Comparison of ENCODE assay signal across 25 mouse cellular contexts in the genomic region with DNA sequence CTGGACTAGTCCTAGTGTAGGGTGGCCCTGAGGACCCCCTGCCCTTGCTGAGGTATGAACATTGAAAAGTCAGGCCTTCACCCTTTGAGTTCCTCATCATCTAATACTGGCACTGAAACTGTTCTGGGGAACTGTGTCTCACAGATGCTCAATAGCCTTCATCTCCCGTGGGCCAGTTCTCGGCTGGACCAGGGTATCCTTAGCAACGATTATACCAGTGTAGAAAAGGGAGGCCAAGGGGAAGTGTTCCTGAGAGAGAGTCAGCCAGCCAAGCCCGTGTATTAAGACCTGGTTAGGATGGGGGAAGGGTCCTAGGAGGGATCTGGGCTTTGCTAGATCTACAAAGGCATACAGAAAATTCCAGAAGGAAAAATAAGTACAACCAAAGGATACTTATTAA.
DNase-seq lines count a peak whose midpoint lies in the region; ATAC-seq and TF ChIP-seq lines count a peak whose summit lies in the region.
"Had no signal": no experiment of that assay in that cellular context is flagged by ENCODE, and none has a peak within 500 bp of the region (broad histone marks: within the 10 kb centered on the region; RNA-seq: fewer than 3 reads in every experiment).

No protein-coding gene starts in this region.

- no peaks in the 10 kb centered on the region for H3K27me3 ChIP-seq in hindbrain, embryonic 10.5 days (ENCODE audit: insufficient read depth, poor library complexity, severe bottlenecking)
- H3K27me3 ChIP-seq in hindbrain, postnatal 0 days (ENCODE audit: insufficient read depth, low read length): no peaks in the 10 kb centered on the region
- no peaks in the 10 kb centered on the region for H3K27me3 ChIP-seq in intestine, embryonic 14.5 days (replicated peaks; ENCODE audit: control insufficient read depth, insufficient read depth, low read length)
- H3K27me3 ChIP-seq in intestine, embryonic 15.5 days (replicated peaks): no peaks in the 10 kb centered on the region
- H3K27me3 ChIP-seq: CH12.LX; embryonic facial prominence, embryonic 12.5 days; forebrain, embryonic 13.5 days; Patski had no signal

- DNase-seq in heart, adult 11 months: peak; percentile 82
- DNase-seq in heart, adult 9 months (ENCODE audit: low spot score in 2 of 2): no peak
- no peak for DNase-seq in hindbrain, embryonic 10.5 days (ENCODE audit: low spot score)
- DNase-seq in hindbrain, postnatal 0 days (ENCODE audit: low spot score): no peak
- DNase-seq in intestine, embryonic 14.5 days (ENCODE audit: low spot score): peak; percentile 35
- no peak for DNase-seq in left cerebral cortex, adult 2 months (ENCODE audit: extremely low spot score in 1 of 2, low spot score in 2 of 2)
- DNase-seq in left cerebral cortex, postnatal 25 days (ENCODE audit: low spot score in 2 of 2): no peak
- DNase-seq: adrenal gland, adult 8-10 months; adrenal gland, postnatal 14 days; adrenal gland, postnatal 36 days; B cell, adult 2 months; cerebellum, adult 11-12 months; cerebellum, adult 2 months; cerebellum, adult 9-10 months; cerebellum, postnatal 10 days; cerebellum, postnatal 25 days had no signal

- 71% methylated on average over 4 of the region's 4 CpGs for WGBS in hindbrain, embryonic 10.5 days
- 34% methylated on average over 4 of the region's 4 CpGs for WGBS in hindbrain, postnatal 0 days
- 73% methylated on average over 4 of the region's 4 CpGs for WGBS in intestine, embryonic 14.5 days
- 78% methylated on average over 4 of the region's 4 CpGs for WGBS in intestine, embryonic 15.5 days

- intact Hi-C loops in left cerebral cortex, adult 2 months (cut with DNase I): loop anchor here (2.0 to 5.0 kb wide), 3 partner anchors 25 to 238 kb away; partner anchors contain the start of gene Enc1
- intact Hi-C loops in left cerebral cortex, postnatal 25 days (cut with DNase I): loop anchor here (5.0 to 10.0 kb wide), 5 partner anchors 33 to 521 kb away; no protein-coding TSS in a partner anchor

- no peaks in the 10 kb centered on the region for H3K36me3 ChIP-seq in hindbrain, embryonic 10.5 days
- H3K36me3 ChIP-seq in hindbrain, postnatal 0 days (ENCODE audit: insufficient read depth, low read length): no peaks in the 10 kb centered on the region
- no peaks in the 10 kb centered on the region for H3K36me3 ChIP-seq in intestine, embryonic 14.5 days (ENCODE audit: control insufficient read depth, insufficient read depth, low read length)
- H3K36me3 ChIP-seq in intestine, embryonic 15.5 days: no peaks in the 10 kb centered on the region
- H3K36me3 ChIP-seq: embryonic facial prominence, embryonic 10.5 days; embryonic facial prominence, embryonic 12.5 days; G1E had no signal

- H3K9ac ChIP-seq in hindbrain, postnatal 0 days (replicated peaks; ENCODE audit: low read length): no peak overlapping the region
- no peak overlapping the region for H3K9ac ChIP-seq in intestine, embryonic 14.5 days (ENCODE audit: low read length)
- no peak overlapping the region for H3K9ac ChIP-seq in intestine, embryonic 15.5 days
- H3K9ac ChIP-seq: embryonic facial prominence, embryonic 12.5 days; forebrain, embryonic 13.5 days had no signal

- no peak for TF ChIP-seq CTCF in hindbrain, postnatal 0 days (IDR thresholded peaks at IDR 0.05; ENCODE audit: low read depth)
- TF ChIP-seq CTCF in left cerebral cortex, adult 2 months (IDR thresholded peaks at IDR 0.05): no peak

- H3K27ac ChIP-seq in hindbrain, embryonic 10.5 days: 0 out of 2 replicates have a peak overlapping the region, but pooled peaks have one; percentile 29
- no peak overlapping the region for H3K27ac ChIP-seq in hindbrain, postnatal 0 days
- H3K27ac ChIP-seq in intestine, embryonic 14.5 days (ENCODE audit: low read depth): no peak overlapping the region
- no peak overlapping the region for H3K27ac ChIP-seq in intestine, embryonic 15.5 days
- peak overlapping the region; percentile 28; the same call in 1 of the 2 replicates for H3K27ac ChIP-seq in left cerebral cortex, adult 2 months
- H3K27ac ChIP-seq: embryonic facial prominence, embryonic 10.5 days; embryonic facial prominence, embryonic 12.5 days; forebrain, embryonic 13.5 days had no signal

- no peak overlapping the region for H3K4me2 ChIP-seq in hindbrain, postnatal 0 days (ENCODE audit: low read depth, low read length)
- H3K4me2 ChIP-seq in intestine, embryonic 14.5 days (ENCODE audit: low read length): no peak overlapping the region
- no peak overlapping the region for H3K4me2 ChIP-seq in intestine, embryonic 15.5 days (replicated peaks)
- H3K4me2 ChIP-seq: embryonic facial prominence, embryonic 12.5 days; forebrain, embryonic 13.5 days had no signal

- peaks cover 24% of the 10 kb centered on the region for H3K4me1 ChIP-seq in hindbrain, embryonic 10.5 days (replicated peaks)
- H3K4me1 ChIP-seq in hindbrain, postnatal 0 days (ENCODE audit: insufficient read depth, low read length): no peaks in the 10 kb centered on the region
- peaks cover 6% of the 10 kb centered on the region; the same call in 1 of the 2 replicates for H3K4me1 ChIP-seq in intestine, embryonic 14.5 days (replicated peaks; ENCODE audit: control insufficient read depth, insufficient read depth, low read length)
- H3K4me1 ChIP-seq in intestine, embryonic 15.5 days (replicated peaks): peaks cover 6% of the 10 kb centered on the region; the same call in 1 of the 2 replicates
- H3K4me1 ChIP-seq: embryonic facial prominence, embryonic 12.5 days had no signal

- no peak for ATAC-seq in hindbrain, postnatal 0 days
- ATAC-seq in intestine, embryonic 14.5 days (replicated peaks; ENCODE audit: low FRiP score, low TSS enrichment, low read depth): no peak
- no peak for ATAC-seq in intestine, embryonic 15.5 days
- ATAC-seq: activated CD4-positive, CD25-positive, alpha-beta regulatory T cell, adult 4 months; CD4-positive, CD25-positive, alpha-beta regulatory T cell, adult 4 months; forebrain, embryonic 13.5 days; Patski had no signal

- H3K4me3 ChIP-seq in hindbrain, embryonic 10.5 days: no peak overlapping the region
- no peak overlapping the region for H3K4me3 ChIP-seq in hindbrain, postnatal 0 days (ENCODE audit: low read length)
- H3K4me3 ChIP-seq in intestine, embryonic 14.5 days (ENCODE audit: low read depth, low read length): no peak overlapping the region
- H3K4me3 ChIP-seq in intestine, embryonic 15.5 days (replicated peaks): no peak overlapping the region
- H3K4me3 ChIP-seq in left cerebral cortex, adult 2 months: no peak overlapping the region
- H3K4me3 ChIP-seq: embryonic facial prominence, embryonic 10.5 days; embryonic facial prominence, embryonic 12.5 days; forebrain, embryonic 13.5 days had no signal

- no peaks in the 10 kb centered on the region for H3K9me3 ChIP-seq in hindbrain, embryonic 10.5 days
- H3K9me3 ChIP-seq in hindbrain, postnatal 0 days (ENCODE audit: low read length): no peaks in the 10 kb centered on the region
- H3K9me3 ChIP-seq in intestine, embryonic 14.5 days (ENCODE audit: control insufficient read depth, low read length): no peaks in the 10 kb centered on the region
- no peaks in the 10 kb centered on the region for H3K9me3 ChIP-seq in intestine, embryonic 15.5 days
- H3K9me3 ChIP-seq: embryonic facial prominence, embryonic 10.5 days; embryonic facial prominence, embryonic 12.5 days; forebrain, embryonic 13.5 days; G1E had no signal

Comparison
In these comparisons a context has a peak if more than half of its experiments do, and no peak if none do; other contexts are left out.
1. DNase-seq: peak in heart, adult 11 months (single experiment) and intestine, embryonic 14.5 days (single experiment); none in heart, adult 9 months (0 of 2), hindbrain, embryonic 10.5 days (single experiment), hindbrain, postnatal 0 days (single experiment), left cerebral cortex, adult 2 months (0 of 2) and left cerebral cortex, postnatal 25 days (0 of 2).
2. H3K27ac ChIP-seq: peak in hindbrain, embryonic 10.5 days (single experiment) and left cerebral cortex, adult 2 months (single experiment); none in hindbrain, postnatal 0 days (single experiment), intestine, embryonic 14.5 days (single experiment) and intestine, embryonic 15.5 days (single experiment).